Mouse (Mus musculus): ENCODE data around the gene Krtap19-1. TPM values are rescaled to one million over a fixed set of nuclear protein-coding genes. Genes with fewer than 3 reads are reported as not detected.

Gene Krtap19-1
- not detected in 2 replicates for polyA plus RNA-seq (2014; fragmentation: Nextera tagmentation; extraction: Ambion mirVana)

- no peak within 1 kb of the TSS for H3K4me2 ChIP-seq (ENCODE audit: low read length)
- no peaks in the 10 kb centered on the region for H3K36me3 ChIP-seq (ENCODE audit: control insufficient read depth, insufficient read depth, low read length)
- H3K4me3 ChIP-seq (ENCODE audit: control insufficient read depth in 1 of 2, insufficient read depth in 1 of 2, low read depth in 1 of 2, low read length in 2 of 2), result no peak within 1 kb of the TSS
- no peaks in the 10 kb centered on the region for H3K4me1 ChIP-seq (ENCODE audit: control insufficient read depth in 2 of 2, insufficient read depth in 2 of 2, low read length in 2 of 2)
- whole genome bisulfite sequencing, result 82% methylated on average over 6 of the region's 6 CpGs
- no peak within 1 kb of the TSS for H3K9ac ChIP-seq (ENCODE audit: low read length)
- no peaks in the 10 kb centered on the region for H3K9me3 ChIP-seq (ENCODE audit: control insufficient read depth, low read length)
- ATAC-seq (ENCODE audit: insufficient number of reproducible peaks, insufficient read depth, low FRiP score, low read depth), result no peak
- no peaks in the 10 kb centered on the region for H3K27me3 ChIP-seq (ENCODE audit: control insufficient read depth, insufficient read depth, low read length)
- H3K27ac ChIP-seq (replicated peaks in 1 of 2; ENCODE audit: control insufficient read depth in 1 of 2, insufficient read depth in 1 of 2, low read depth in 2 of 2, low read length in 2 of 2), result no peak within 1 kb of the TSS
Observed at GRCm38 (mm10) chr16:88869311-88869710, at the start of gene Krtap19-1. Gene Krtap19-1, minus strand, starts transcription at chr16:88869411.

- no peaks in the 10 kb centered on the region for H3K4me1 ChIP-seq (ENCODE audit: control insufficient read depth in 2 of 2, insufficient read depth in 2 of 2, low read length in 2 of 2)
- H3K4me2 ChIP-seq (ENCODE audit: low read length), result no peak within 1 kb of the TSS
- H3K9me3 ChIP-seq (ENCODE audit: control insufficient read depth, low read length), result no peaks in the 10 kb centered on the region
- H3K4me3 ChIP-seq (ENCODE audit: control insufficient read depth in 1 of 2, insufficient read depth in 1 of 2, low read depth in 1 of 2, low read length in 2 of 2), result no peak within 1 kb of the TSS
- ATAC-seq (ENCODE audit: insufficient number of reproducible peaks, insufficient read depth, low FRiP score, low read depth), result no peak
- no peaks in the 10 kb centered on the region for H3K27me3 ChIP-seq (ENCODE audit: control insufficient read depth, insufficient read depth, low read length)
- H3K27ac ChIP-seq (replicated peaks in 1 of 2; ENCODE audit: control insufficient read depth in 1 of 2, insufficient read depth in 1 of 2, low read depth in 2 of 2, low read length in 2 of 2), result no peak within 1 kb of the TSS
- H3K36me3 ChIP-seq (ENCODE audit: control insufficient read depth, insufficient read depth, low read length), result no peaks in the 10 kb centered on the region
- 90% methylated on average over 6 of the region's 6 CpGs for WGBS
- no peak within 1 kb of the TSS for H3K9ac ChIP-seq (ENCODE audit: low read length)
Observed at GRCm38 (mm10) chr16:88896357-88896756, 27.1 kb upstream of the Krtap19-1 start, which contains the start of gene Krtap19-5. Gene Krtap19-5, minus strand, starts transcription at chr16:88896457.

GRCm38 (mm10) chr16:88886870-88887269, 17.7 kb upstream of the Krtap19-1 start:
- Histone ChIP-seq H3K27ac (replicated peaks in 1 of 2; ENCODE audit: control insufficient read depth in 1 of 2, insufficient read depth in 1 of 2, low read depth in 2 of 2, low read length in 2 of 2) (no peak overlapping the region), H3K36me3 (ENCODE audit: control insufficient read depth, insufficient read depth, low read length) (no peaks in the 10 kb centered on the region), H3K4me3 (ENCODE audit: control insufficient read depth in 1 of 2, insufficient read depth in 1 of 2, low read depth in 1 of 2, low read length in 2 of 2) (no peak overlapping the region), H3K9me3 (ENCODE audit: control insufficient read depth, low read length) (no peaks in the 10 kb centered on the region), H3K4me2 (ENCODE audit: low read length) (no peak overlapping the region), H3K9ac (ENCODE audit: low read length) (no peak overlapping the region), H3K4me1 (ENCODE audit: control insufficient read depth in 2 of 2, insufficient read depth in 2 of 2, low read length in 2 of 2) (no peaks in the 10 kb centered on the region), H3K27me3 (ENCODE audit: control insufficient read depth, insufficient read depth, low read length) (no peaks in the 10 kb centered on the region)
- no peak for ATAC-seq (ENCODE audit: insufficient number of reproducible peaks, insufficient read depth, low FRiP score, low read depth)
- WGBS, result 75% methylated on average over 6 of the region's 6 CpGs

GRCm38 (mm10) chr16:88884989-88885388, 15.8 kb upstream of the Krtap19-1 start, which contains the start of gene Krtap19-4:
Gene Krtap19-4, minus strand, starts transcription at chr16:88885089.
- H3K4me1 ChIP-seq (ENCODE audit: control insufficient read depth in 2 of 2, insufficient read depth in 2 of 2, low read length in 2 of 2), result no peaks in the 10 kb centered on the region
- no peaks in the 10 kb centered on the region for H3K36me3 ChIP-seq (ENCODE audit: control insufficient read depth, insufficient read depth, low read length)
- H3K27ac ChIP-seq (replicated peaks in 1 of 2; ENCODE audit: control insufficient read depth in 1 of 2, insufficient read depth in 1 of 2, low read depth in 2 of 2, low read length in 2 of 2), result no peak within 1 kb of the TSS
- no peak for ATAC-seq (ENCODE audit: insufficient number of reproducible peaks, insufficient read depth, low FRiP score, low read depth)
- H3K9ac ChIP-seq (ENCODE audit: low read length), result no peak within 1 kb of the TSS
- no peaks in the 10 kb centered on the region for H3K27me3 ChIP-seq (ENCODE audit: control insufficient read depth, insufficient read depth, low read length)
- H3K4me3 ChIP-seq (ENCODE audit: control insufficient read depth in 1 of 2, insufficient read depth in 1 of 2, low read depth in 1 of 2, low read length in 2 of 2), result no peak within 1 kb of the TSS
- 74% methylated on average over 5 of the region's 5 CpGs for WGBS
- no peaks in the 10 kb centered on the region for H3K9me3 ChIP-seq (ENCODE audit: control insufficient read depth, low read length)
- no peak within 1 kb of the TSS for H3K4me2 ChIP-seq (ENCODE audit: low read length)

- H3K27ac ChIP-seq (replicated peaks in 1 of 2; ENCODE audit: control insufficient read depth in 1 of 2, insufficient read depth in 1 of 2, low read depth in 2 of 2, low read length in 2 of 2), result no peak within 1 kb of the TSS
- ATAC-seq (ENCODE audit: insufficient number of reproducible peaks, insufficient read depth, low FRiP score, low read depth), result no peak
- H3K36me3 ChIP-seq (ENCODE audit: control insufficient read depth, insufficient read depth, low read length), result no peaks in the 10 kb centered on the region
- 86% methylated on average over 2 of the region's 2 CpGs for WGBS
- no peak within 1 kb of the TSS for H3K4me3 ChIP-seq (ENCODE audit: control insufficient read depth in 1 of 2, insufficient read depth in 1 of 2, low read depth in 1 of 2, low read length in 2 of 2)
- no peak within 1 kb of the TSS for H3K4me2 ChIP-seq (ENCODE audit: low read length)
- H3K27me3 ChIP-seq (ENCODE audit: control insufficient read depth, insufficient read depth, low read length), result no peaks in the 10 kb centered on the region
- no peaks in the 10 kb centered on the region for H3K4me1 ChIP-seq (ENCODE audit: control insufficient read depth in 2 of 2, insufficient read depth in 2 of 2, low read length in 2 of 2)
- H3K9ac ChIP-seq (ENCODE audit: low read length), result no peak within 1 kb of the TSS
- no peaks in the 10 kb centered on the region for H3K9me3 ChIP-seq (ENCODE audit: control insufficient read depth, low read length)
Observed at GRCm38 (mm10) chr16:88877938-88878337, 8.7 kb upstream of the Krtap19-1 start, which contains the start of gene Krtap19-3. Gene Krtap19-3, minus strand, starts transcription at chr16:88878038.

GRCm38 (mm10) chr16:88874169-88874568, 5.0 kb upstream of the Krtap19-1 start, which contains the start of gene Krtap19-2:
Gene Krtap19-2, minus strand, starts transcription at chr16:88874269.
- Histone ChIP-seq H3K9me3 (ENCODE audit: control insufficient read depth, low read length) (no peaks in the 10 kb centered on the region), H3K27me3 (ENCODE audit: control insufficient read depth, insufficient read depth, low read length) (no peaks in the 10 kb centered on the region), H3K9ac (ENCODE audit: low read length) (no peak within 1 kb of the TSS), H3K27ac (replicated peaks in 1 of 2; ENCODE audit: control insufficient read depth in 1 of 2, insufficient read depth in 1 of 2, low read depth in 2 of 2, low read length in 2 of 2) (no peak within 1 kb of the TSS), H3K4me3 (ENCODE audit: control insufficient read depth in 1 of 2, insufficient read depth in 1 of 2, low read depth in 1 of 2, low read length in 2 of 2) (no peak within 1 kb of the TSS), H3K4me2 (ENCODE audit: low read length) (no peak within 1 kb of the TSS), H3K4me1 (ENCODE audit: control insufficient read depth in 2 of 2, insufficient read depth in 2 of 2, low read length in 2 of 2) (no peaks in the 10 kb centered on the region), H3K36me3 (ENCODE audit: control insufficient read depth, insufficient read depth, low read length) (no peaks in the 10 kb centered on the region)
- no peak for ATAC-seq (ENCODE audit: insufficient number of reproducible peaks, insufficient read depth, low FRiP score, low read depth)
- WGBS, result 92% methylated on average over 3 of the region's 3 CpGs

GRCm38 (mm10) chr16:88864887-88865407, 4.3 kb downstream of the Krtap19-1 start:
- H3K4me2 ChIP-seq (ENCODE audit: low read length), result no peak overlapping the region
- 77% methylated on average over 4 of the region's 4 CpGs for WGBS
- no peak for ATAC-seq (ENCODE audit: insufficient number of reproducible peaks, insufficient read depth, low FRiP score, low read depth)

GRCm38 (mm10) chr16:88851450-88851849, 17.8 kb downstream of the Krtap19-1 start:
- no peaks in the 10 kb centered on the region for H3K27me3 ChIP-seq (ENCODE audit: control insufficient read depth, insufficient read depth, low read length)
- 9% methylated on average over 5 of the region's 5 CpGs for WGBS

More at GRCm38 (mm10) chr16:88864887-88865407, 4.3 kb downstream of the Krtap19-1 start:
- Histone ChIP-seq H3K4me3 (ENCODE audit: control insufficient read depth in 1 of 2, insufficient read depth in 1 of 2, low read depth in 1 of 2, low read length in 2 of 2) (no peak overlapping the region), H3K36me3 (ENCODE audit: control insufficient read depth, insufficient read depth, low read length) (no peaks in the 10 kb centered on the region), H3K27me3 (ENCODE audit: control insufficient read depth, insufficient read depth, low read length) (no peaks in the 10 kb centered on the region), H3K27ac (replicated peaks in 1 of 2; ENCODE audit: control insufficient read depth in 1 of 2, insufficient read depth in 1 of 2, low read depth in 2 of 2, low read length in 2 of 2) (no peak overlapping the region), H3K4me1 (ENCODE audit: control insufficient read depth in 2 of 2, insufficient read depth in 2 of 2, low read length in 2 of 2) (no peaks in the 10 kb centered on the region), H3K9me3 (ENCODE audit: control insufficient read depth, low read length) (no peaks in the 10 kb centered on the region), H3K9ac (ENCODE audit: low read length) (no peak overlapping the region)

More at GRCm38 (mm10) chr16:88851450-88851849, 17.8 kb downstream of the Krtap19-1 start:
- no peaks in the 10 kb centered on the region for H3K4me1 ChIP-seq (ENCODE audit: control insufficient read depth in 2 of 2, insufficient read depth in 2 of 2, low read length in 2 of 2)
- no peak for ATAC-seq (ENCODE audit: insufficient number of reproducible peaks, insufficient read depth, low FRiP score, low read depth)
- H3K9me3 ChIP-seq (ENCODE audit: control insufficient read depth, low read length), result no peaks in the 10 kb centered on the region
- no peak overlapping the region for H3K4me2 ChIP-seq (ENCODE audit: low read length)
- no peak overlapping the region for H3K9ac ChIP-seq (ENCODE audit: low read length)
- no peak overlapping the region for H3K27ac ChIP-seq (replicated peaks in 1 of 2; ENCODE audit: control insufficient read depth in 1 of 2, insufficient read depth in 1 of 2, low read depth in 2 of 2, low read length in 2 of 2)
- no peaks in the 10 kb centered on the region for H3K36me3 ChIP-seq (ENCODE audit: control insufficient read depth, insufficient read depth, low read length)
- no peak overlapping the region for H3K4me3 ChIP-seq (ENCODE audit: control insufficient read depth in 1 of 2, insufficient read depth in 1 of 2, low read depth in 1 of 2, low read length in 2 of 2)

All from heart, embryonic 14.5 days (tissue).